Mouse (Mus musculus) heart, postnatal 0 days (tissue): ENCODE data around the gene Zdhhc20. TPM values are rescaled to one million over a fixed set of nuclear protein-coding genes. Genes with fewer than 3 reads are reported as not detected.
A peak's percentile ranks its signal among the peaks of the same experiment; 100 is the strongest.
"Not testable (repeated sequence)": the region's sequence is repeated elsewhere in the genome, so short reads cannot be mapped to it uniquely, and the experiment has no call there.

Experiments
- ATAC-seq: fragments of 200-750 bp; cut with Nextera tagmentation; 2 replicates; pipeline ENCODE4 v1.8.0; 2017; ENCODE audit warnings: low read depth, moderate number of reproducible peaks, moderate library complexity; ENCODE audit not compliant: insufficient read depth
- DNase-seq: peaks from one replicate; pipeline ENCODE4 v3.0.0-alpha.2; 2016; ENCODE audit warnings: low spot score
- H3K27ac ChIP-seq: fragments of 300-500 bp; sonication (generic); 2 replicates; pipeline ENCODE4 v1.5.1; 2014; ENCODE audit warnings: low read depth, mild to moderate bottlenecking
- H3K27me3 ChIP-seq: fragments of 300-500 bp; sonication (generic); 2 replicates; pipeline ENCODE4 v1.6.1; 2014; ENCODE audit warnings: low read length, mixed read lengths; ENCODE audit not compliant: control insufficient read depth, insufficient read depth
- H3K36me3 ChIP-seq: fragments of 300-500 bp; sonication (generic); replicated peaks from 2 replicates; pipeline ENCODE4 v1.6.1; 2014; ENCODE audit warnings: low read length, mixed read lengths; ENCODE audit not compliant: control insufficient read depth, insufficient read depth
- H3K4me1 ChIP-seq: fragments of 300-500 bp; sonication (generic); 2 replicates; pipeline ENCODE4 v1.6.1; 2014; ENCODE audit warnings: antibody characterized with exemption; ENCODE audit not compliant: control insufficient read depth, insufficient read depth
- H3K4me2 ChIP-seq: fragments of 300-500 bp; sonication (generic); 2 replicates; pipeline ENCODE4 v1.6.1; 2014; ENCODE audit warnings: low read depth, mild to moderate bottlenecking, low read length, moderate library complexity
- H3K4me3 ChIP-seq: fragments of 300-500 bp; sonication (generic); 2 replicates; pipeline ENCODE4 v1.5.1; 2014; ENCODE audit warnings: low read depth, low read length
- H3K9ac ChIP-seq: fragments of 300-500 bp; sonication (generic); replicated peaks from 2 replicates; pipeline ENCODE4 v1.6.1; 2014; ENCODE audit warnings: low read depth, low read length, mixed read lengths
- H3K9me3 ChIP-seq: fragments of 300-500 bp; sonication (generic); replicated peaks from 2 replicates; pipeline ENCODE4 v1.6.1; 2016; ENCODE audit warnings: low read length; ENCODE audit not compliant: control insufficient read depth
- CTCF ChIP-seq: IDR thresholded peaks from 2 replicates; pipeline ENCODE4 v1.5.1; 2016; ENCODE audit warnings: antibody characterized with exemption, control low read depth, low read depth
- EP300 ChIP-seq: IDR thresholded peaks from 2 replicates; pipeline ENCODE4 v1.6.1; 2016; ENCODE audit warnings: antibody characterized with exemption, low read depth
- WGBS: fragments of 180-500 bp; shearing (Covaris S2); extraction: QIAGEN DNeasy Blood & Tissue Kit; methylation state at CpG from one replicate; pipeline ENCODE4 v1.1.7; 2014; 5-methylcytosine and 5-hydroxymethylcytosine counted together
- polyA plus RNA-seq: library from polyadenylated mRNA; unstranded; fragments of >200 nt; fragmentation: Nextera tagmentation; extraction: Ambion mirVana; gene quantifications from 2 replicates; pipeline ENCODE4 v1.2.1, GENCODE M21; 2015
- total RNA-seq: library from RNA; depleted of rRNA; stranded (reverse); fragments of >200 nt; gene quantifications from 2 replicates; pipeline ENCODE4 v1.2.3, GENCODE M21; 2014; ENCODE audit warnings: low replicate concordance

Zdhhc20 gene
- total and polyA plus RNA-seq, 2 experiments from 2014 or later = 13.2 to 28.6 TPM

DNA sequence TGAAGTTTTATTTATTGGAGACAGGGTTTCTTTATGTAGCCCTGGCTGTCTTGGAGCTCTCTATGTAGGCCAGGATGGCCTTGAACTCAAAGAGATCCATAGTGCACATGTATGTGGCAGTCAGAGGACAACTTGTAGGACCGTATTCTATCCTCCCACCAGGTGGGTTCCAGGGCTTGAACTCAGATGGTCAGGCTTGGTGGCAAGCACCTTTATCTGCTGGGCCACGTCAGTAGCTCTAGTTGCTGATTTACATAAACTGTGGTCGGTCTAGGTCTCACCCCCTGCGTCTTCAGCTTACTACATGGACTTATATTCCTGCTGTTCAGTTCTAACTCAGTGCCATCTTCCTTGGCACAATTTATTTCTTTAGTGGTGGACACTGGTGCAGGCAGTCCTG, 21.2 kb upstream of the Zdhhc20 start:
- ATAC-seq = no peak
- H3K4me2 ChIP-seq = no peak overlapping the region
- TF ChIP-seq EP300 (no peak), CTCF (no peak)
- H3K4me1 ChIP-seq = no peaks in the 10 kb centered on the region
- no peak for DNase-seq
- H3K9ac ChIP-seq = no peak overlapping the region
- H3K27ac ChIP-seq = no peak overlapping the region
- peaks cover 11% of the 10 kb centered on the region for H3K36me3 ChIP-seq
- no peaks in the 10 kb centered on the region for H3K9me3 ChIP-seq
- WGBS = 83% methylated on average over 4 of the region's 4 CpGs
- no peak overlapping the region for H3K4me3 ChIP-seq
- no peaks in the 10 kb centered on the region for H3K27me3 ChIP-seq

- TF ChIP-seq EP300 = no peak
- peak; percentile 83 for TF ChIP-seq CTCF
- Histone ChIP-seq H3K36me3 (peaks cover 4% of the 10 kb centered on the region), H3K9ac (0 out of 2 replicates have a peak overlapping the region, but pooled peaks have one; percentile 41), H3K9me3 (no peaks in the 10 kb centered on the region), H3K27me3 (no peaks in the 10 kb centered on the region), H3K4me1 (no peaks in the 10 kb centered on the region), H3K4me3 (peak overlapping the region; percentile 34), H3K4me2 (peak overlapping the region; percentile 59), H3K27ac (peak overlapping the region; percentile 13; the same call in 1 of the 2 replicates)
- ATAC-seq = peak; percentile 83
- peak; percentile 83 for DNase-seq
- WGBS = 20% methylated on average over 26 of the region's 26 CpGs
These were observed 20.5 kb upstream of the Zdhhc20 start for GRCm38 (mm10) chr14:57910501-57911068.

DNA sequence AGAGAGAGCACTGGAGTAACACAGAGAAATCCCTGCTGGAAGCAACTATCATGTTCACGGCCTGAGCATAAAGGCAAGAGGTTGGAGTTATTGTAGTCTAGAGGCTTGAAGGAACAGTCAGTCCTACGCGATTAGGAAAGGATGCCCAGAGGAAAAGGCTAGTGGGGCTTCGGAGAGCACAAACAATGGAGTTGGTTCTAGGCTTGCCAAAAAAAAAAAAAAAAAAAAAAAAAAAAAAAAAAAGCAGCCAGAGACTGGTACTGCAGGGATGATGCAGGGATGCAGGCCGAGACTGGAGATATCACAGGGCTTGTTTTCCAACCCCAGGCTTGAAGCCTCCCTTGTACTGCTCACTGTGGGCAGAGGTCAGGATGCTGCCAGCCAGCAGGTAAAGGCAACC, 19.2 kb upstream of the Zdhhc20 start:
- H3K27ac ChIP-seq = 0 out of 2 replicates have a peak overlapping the region, but pooled peaks have one; percentile 52
- H3K36me3 ChIP-seq = no peaks in the 10 kb centered on the region
- ATAC-seq = no peak
- no peak overlapping the region for H3K4me2 ChIP-seq
- no peaks in the 10 kb centered on the region for H3K9me3 ChIP-seq
- TF ChIP-seq EP300 (no peak), CTCF (no peak)
- no peaks in the 10 kb centered on the region for H3K4me1 ChIP-seq
- no peaks in the 10 kb centered on the region for H3K27me3 ChIP-seq
- H3K9ac ChIP-seq = no peak overlapping the region
- no peak for DNase-seq
- WGBS = 76% methylated on average over 5 of the region's 5 CpGs
- no peak overlapping the region for H3K4me3 ChIP-seq

DNA sequence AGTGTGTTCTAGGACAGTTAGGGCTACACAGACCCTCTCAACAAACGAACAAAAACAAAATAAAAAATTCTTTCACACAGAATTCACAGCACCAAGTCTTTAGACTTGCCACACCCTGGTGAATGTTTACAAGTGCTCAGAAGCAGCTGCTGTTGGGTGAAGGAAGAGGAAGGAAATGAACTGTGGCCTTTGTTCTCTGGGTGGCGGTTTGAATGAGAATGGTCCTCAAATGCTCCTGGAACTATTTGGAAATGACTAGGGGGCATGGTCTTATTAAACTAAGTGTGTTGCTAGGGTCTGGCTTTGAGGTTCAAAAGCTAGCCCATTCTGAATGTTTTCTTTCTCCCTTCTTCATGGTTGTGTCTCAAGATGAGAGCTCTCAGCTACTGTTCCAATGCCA, 18.4 kb upstream of the Zdhhc20 start:
- Histone ChIP-seq H3K9me3 (no peaks in the 10 kb centered on the region), H3K27ac (peak overlapping the region; percentile 52; the same call in 1 of the 2 replicates), H3K36me3 (no peaks in the 10 kb centered on the region), H3K4me2 (no peak overlapping the region), H3K9ac (no peak overlapping the region), H3K4me3 (no peak overlapping the region), H3K27me3 (no peaks in the 10 kb centered on the region), H3K4me1 (no peaks in the 10 kb centered on the region)
- ATAC-seq (no peak), DNase-seq (no peak)
- WGBS = 70% methylated on average over 2 of the region's 2 CpGs
- TF ChIP-seq EP300 = no peak
- no peak for TF ChIP-seq CTCF

- no peaks in the 10 kb centered on the region for H3K27me3 ChIP-seq
- 67% methylated on average over 1 of the region's 1 CpGs for WGBS
- no peak for ATAC-seq
- H3K4me2 ChIP-seq = no peak overlapping the region
- no peaks in the 10 kb centered on the region for H3K36me3 ChIP-seq
- no peak overlapping the region for H3K4me3 ChIP-seq
- TF ChIP-seq EP300 = no peak
- no peak for TF ChIP-seq CTCF
- no peaks in the 10 kb centered on the region for H3K9me3 ChIP-seq
- DNase-seq = no peak
- no peak overlapping the region for H3K9ac ChIP-seq
- H3K27ac ChIP-seq = no peak overlapping the region
- no peaks in the 10 kb centered on the region for H3K4me1 ChIP-seq
These were observed 11.9 kb upstream of the Zdhhc20 start for GRCm38 (mm10) chr14:57901998-57902397.

DNA sequence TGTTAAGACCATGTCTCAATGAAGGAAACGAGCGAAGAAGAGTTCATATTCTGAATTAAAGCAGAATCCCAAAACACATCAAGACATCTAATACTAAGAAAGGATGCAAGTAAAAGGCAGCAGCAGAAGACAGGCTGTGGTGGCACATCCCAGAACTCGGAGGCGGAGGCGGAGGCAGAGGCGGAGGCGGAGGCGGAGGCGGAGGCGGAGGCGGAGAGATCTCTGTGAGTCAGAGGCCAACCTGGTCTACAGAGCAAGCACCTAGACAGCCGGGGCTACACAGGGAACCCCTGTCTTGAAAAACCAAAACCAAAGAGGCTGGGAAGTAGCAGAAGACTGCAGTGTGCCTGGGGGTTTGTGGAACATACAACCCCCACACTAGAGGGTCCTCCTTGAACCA, 6.8 kb upstream of the Zdhhc20 start:
- Histone ChIP-seq H3K9ac (no peak overlapping the region), H3K27ac (no peak overlapping the region), H3K4me1 (no peaks in the 10 kb centered on the region), H3K36me3 (no peaks in the 10 kb centered on the region), H3K27me3 (no peaks in the 10 kb centered on the region), H3K9me3 (no peaks in the 10 kb centered on the region), H3K4me2 (no peak overlapping the region), H3K4me3 (no peak overlapping the region)
- DNase-seq (no peak), ATAC-seq (no peak)
- 94% methylated on average over 12 of the region's 12 CpGs for WGBS
- no peak for TF ChIP-seq CTCF
- TF ChIP-seq EP300 = no peak

GRCm38 (mm10) chr14:57896088-57896871, 6.2 kb upstream of the Zdhhc20 start:
- DNase-seq, H3K27me3 ChIP-seq, H3K36me3 ChIP-seq, H3K9me3 ChIP-seq, H3K4me2 ChIP-seq, H3K4me3 ChIP-seq, H3K4me1 ChIP-seq, ATAC-seq, H3K9ac ChIP-seq, H3K27ac ChIP-seq: not testable (repeated sequence)
- WGBS = 34% methylated on average over 8 of the region's 8 CpGs
